Mouse (Mus musculus): ENCODE measurements around the gene Klc2.

- TF ChIP-seq CTCF (IDR thresholded peaks at IDR 0.05), result no peak
- TF ChIP-seq POLR2A (IDR thresholded peaks at IDR 0.05; ENCODE audit: insufficient read depth, low read depth, low read length), result no peak; the same call in 1 of the 2 replicates
- 0 out of 2 replicates have a peak, but pooled peaks have one; percentile 12 for TF ChIP-seq EP300 (IDR thresholded peaks at IDR 0.05; ENCODE audit: insufficient read depth, low read depth, low read length)
These were observed 46.6 kb downstream of the Klc2 start for GRCm38 (mm10) chr19:5071545-5072369.
